Mouse (Mus musculus) intestine, embryonic 14.5 days (tissue): Measurements from ENCODE around the gene Stard8. TPM values are rescaled to one million over a fixed set of nuclear protein-coding genes. Genes with fewer than 3 reads are reported as not detected.

Experiments
- ATAC-seq: fragments of 200-750 bp; cut with Nextera tagmentation; replicated peaks from 2 replicates; pipeline ENCODE4 v1.8.0; 2017; ENCODE audit warnings: low read depth, moderate number of reproducible peaks, moderate TSS enrichment, moderate library complexity; ENCODE audit not compliant: low FRiP score, low TSS enrichment
- DNase-seq: peaks from one replicate; pipeline ENCODE4 v3.0.0-alpha.2; 2018; ENCODE audit warnings: low spot score
- H3K27ac ChIP-seq: fragments of 300-500 bp; sonication (generic); 2 replicates; pipeline ENCODE4 v1.5.1; 2014; ENCODE audit warnings: low read depth, mild to moderate bottlenecking, control low read depth
- H3K27me3 ChIP-seq: fragments of 300-500 bp; sonication (generic); replicated peaks from 2 replicates; pipeline ENCODE4 v1.6.1; 2014; ENCODE audit warnings: low read length, control low read depth; ENCODE audit not compliant: control insufficient read depth, insufficient read depth
- H3K36me3 ChIP-seq: fragments of 300-500 bp; sonication (generic); 2 replicates; pipeline ENCODE4 v1.6.1; 2014; ENCODE audit warnings: low read length, control low read depth; ENCODE audit not compliant: control insufficient read depth, insufficient read depth
- H3K4me1 ChIP-seq: fragments of 300-500 bp; sonication (generic); replicated peaks from 2 replicates; pipeline ENCODE4 v1.6.1; 2014; ENCODE audit warnings: low read length, control low read depth, mixed read lengths; ENCODE audit not compliant: control insufficient read depth, insufficient read depth
- H3K4me2 ChIP-seq: fragments of 300-500 bp; sonication (generic); 2 replicates; pipeline ENCODE4 v1.6.1; 2014; ENCODE audit warnings: low read length
- H3K4me3 ChIP-seq: fragments of 300-500 bp; sonication (generic); 2 replicates; pipeline ENCODE4 v1.5.1; 2014; ENCODE audit warnings: low read depth, low read length, control low read depth, mixed read lengths
- H3K9ac ChIP-seq: fragments of 300-500 bp; sonication (generic); 2 replicates; pipeline ENCODE4 v1.6.1; 2014; ENCODE audit warnings: mild to moderate bottlenecking, low read length
- H3K9me3 ChIP-seq: fragments of 300-500 bp; sonication (generic); 2 replicates; pipeline ENCODE4 v1.6.1; 2016; ENCODE audit warnings: low read length, control low read depth; ENCODE audit not compliant: control insufficient read depth
- WGBS: fragments of 180-500 bp; shearing (Covaris S2); extraction: QIAGEN DNeasy Blood & Tissue Kit; methylation state at CpG from one replicate; pipeline ENCODE4 v1.1.7; 2014; 5-methylcytosine and 5-hydroxymethylcytosine counted together
- polyA plus RNA-seq: library from polyadenylated mRNA; unstranded; fragments of >200 nt; fragmentation: Nextera tagmentation; extraction: Ambion mirVana; gene quantifications from 2 replicates; pipeline ENCODE4 v1.2.1, GENCODE M21; 2014

Gene Stard8
- polyA plus RNA-seq, 1 experiment from 2014 or later, result 6.6 TPM

DNA sequence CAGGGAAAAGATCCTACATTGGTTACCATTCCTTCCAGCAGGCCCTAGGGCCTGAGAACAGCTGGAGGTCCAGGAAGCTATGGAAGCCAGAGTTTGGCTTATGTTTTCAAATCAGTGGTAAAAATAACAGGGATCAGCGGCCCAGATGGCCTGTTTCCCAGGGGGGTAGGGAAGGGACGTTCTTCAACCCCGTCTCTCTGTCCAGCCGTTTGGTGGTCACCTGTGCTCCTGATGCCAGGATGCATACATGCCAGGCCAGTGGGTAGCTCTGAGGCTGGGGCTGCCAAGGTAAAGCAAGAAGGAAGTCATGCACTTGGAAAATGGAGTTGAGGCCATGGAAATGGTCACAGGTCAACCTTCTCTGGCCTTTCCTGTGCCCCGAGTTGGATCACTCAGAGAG lies 7.5 kb downstream of the Stard8 start:
- no peak overlapping the region for H3K27ac ChIP-seq
- H3K36me3 ChIP-seq, result no peaks in the 10 kb centered on the region
- H3K4me2 ChIP-seq, result no peak overlapping the region
- no peaks in the 10 kb centered on the region for H3K9me3 ChIP-seq
- no peak overlapping the region for H3K9ac ChIP-seq
- WGBS, result 84% methylated on average over 5 of the region's 5 CpGs
- ATAC-seq (no peak), DNase-seq (no peak)
- peaks cover 10% of the 10 kb centered on the region; the same call in 1 of the 2 replicates for H3K27me3 ChIP-seq
- H3K4me1 ChIP-seq, result no peaks in the 10 kb centered on the region
- H3K4me3 ChIP-seq, result no peak overlapping the region

DNA sequence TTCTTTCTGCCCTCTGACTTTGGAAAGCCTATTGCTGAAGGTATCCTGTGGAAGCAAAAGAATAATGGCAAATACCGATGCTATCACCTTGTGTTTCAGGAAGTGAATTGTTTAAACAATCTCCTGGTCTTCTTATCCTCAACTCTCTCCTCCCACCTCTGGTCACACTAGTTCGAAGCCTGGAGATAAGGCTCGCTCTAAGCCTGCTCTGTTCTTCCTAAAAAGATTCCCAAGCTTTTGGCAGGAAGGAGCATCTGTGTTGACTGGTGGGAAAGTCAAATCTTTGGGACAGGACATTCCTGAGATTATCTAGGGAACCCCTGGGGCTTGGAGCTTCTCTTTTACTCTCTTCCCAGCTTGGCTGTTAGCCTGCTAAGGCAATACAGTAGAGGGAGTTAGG lies 8.2 kb downstream of the Stard8 start:
- Histone ChIP-seq H3K4me1 (no peaks in the 10 kb centered on the region), H3K4me3 (no peak overlapping the region), H3K36me3 (no peaks in the 10 kb centered on the region), H3K27ac (no peak overlapping the region), H3K9me3 (no peaks in the 10 kb centered on the region), H3K27me3 (peaks cover 10% of the 10 kb centered on the region; the same call in 1 of the 2 replicates), H3K9ac (no peak overlapping the region), H3K4me2 (no peak overlapping the region)
- WGBS, result 59% methylated on average over 3 of the region's 3 CpGs
- DNase-seq (no peak), ATAC-seq (no peak)

DNA sequence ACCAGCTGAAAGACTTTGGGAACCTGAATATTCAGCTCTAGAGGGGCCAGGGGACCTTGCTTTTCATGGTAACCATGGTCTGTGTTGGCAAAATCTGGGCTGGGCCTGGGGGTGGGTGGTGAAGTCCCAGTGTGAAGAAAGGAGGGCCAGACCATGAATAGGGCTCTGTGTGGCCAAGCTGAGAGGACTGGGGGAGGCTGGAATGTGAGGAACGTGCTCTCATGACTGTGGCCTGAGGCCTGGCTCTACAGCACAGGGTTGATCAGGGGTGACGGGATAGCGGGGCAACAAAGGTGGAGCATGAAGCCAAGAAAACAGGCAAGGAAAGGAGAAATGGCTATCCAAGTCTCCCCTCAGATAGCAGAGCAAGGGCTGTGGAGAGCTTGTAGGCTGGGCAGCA lies 9.4 kb downstream of the Stard8 start:
- H3K4me1 ChIP-seq, result no peaks in the 10 kb centered on the region
- H3K9me3 ChIP-seq, result no peaks in the 10 kb centered on the region
- H3K36me3 ChIP-seq, result no peaks in the 10 kb centered on the region
- ATAC-seq, result no peak
- no peak overlapping the region for H3K9ac ChIP-seq
- WGBS, result 78% methylated on average over 3 of the region's 3 CpGs
- H3K4me2 ChIP-seq, result no peak overlapping the region
- DNase-seq, result no peak
- no peak overlapping the region for H3K27ac ChIP-seq
- H3K4me3 ChIP-seq, result no peak overlapping the region
- peaks cover 10% of the 10 kb centered on the region; the same call in 1 of the 2 replicates for H3K27me3 ChIP-seq

DNA sequence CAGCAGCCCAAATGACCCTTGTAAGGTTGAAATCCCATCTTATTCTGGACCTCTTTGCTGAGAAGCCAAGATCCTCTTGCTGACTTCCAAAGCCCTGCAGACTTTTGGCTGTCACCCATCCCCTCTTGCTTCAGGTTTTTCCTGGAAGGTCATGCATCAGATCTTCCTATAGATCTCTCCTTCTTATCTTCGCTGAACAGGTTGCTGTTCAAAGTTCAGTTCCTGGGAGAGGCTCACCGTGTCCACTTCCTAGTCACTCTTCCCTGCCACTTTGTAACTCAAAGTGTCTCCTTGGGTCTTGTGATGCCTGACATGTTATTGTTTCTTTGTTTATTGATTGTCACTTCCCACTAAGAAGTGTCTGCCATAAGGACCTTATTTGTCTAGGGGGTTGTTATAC lies 12.7 kb downstream of the Stard8 start:
- no peak overlapping the region for H3K9ac ChIP-seq
- no peaks in the 10 kb centered on the region for H3K4me1 ChIP-seq
- 66% methylated on average over 2 of the region's 2 CpGs for WGBS
- DNase-seq, result no peak
- no peak for ATAC-seq
- no peak overlapping the region for H3K4me2 ChIP-seq
- no peak overlapping the region for H3K27ac ChIP-seq
- H3K9me3 ChIP-seq, result no peaks in the 10 kb centered on the region
- H3K27me3 ChIP-seq, result peaks cover 5% of the 10 kb centered on the region; the same call in 1 of the 2 replicates
- no peak overlapping the region for H3K4me3 ChIP-seq
- no peaks in the 10 kb centered on the region for H3K36me3 ChIP-seq

DNA sequence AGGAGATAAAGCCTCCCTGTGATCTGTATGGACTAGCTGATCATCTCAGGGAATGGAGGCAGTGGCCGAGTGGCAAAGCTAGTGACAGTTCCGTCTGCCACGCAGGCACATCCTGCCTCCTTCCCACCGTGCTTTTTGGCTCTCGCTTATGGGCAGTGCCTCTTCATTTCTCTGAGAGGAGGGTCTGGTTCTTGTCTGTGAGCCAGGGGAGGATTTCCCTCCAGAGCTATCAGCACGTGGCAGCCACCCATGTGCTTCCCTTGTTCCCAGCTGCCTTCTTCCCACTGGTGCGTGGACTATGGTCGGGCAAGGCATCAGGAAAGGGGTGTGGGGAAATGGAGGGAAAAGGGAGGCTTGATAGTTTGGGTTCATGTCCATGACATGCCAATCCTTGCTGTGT lies 13.9 kb downstream of the Stard8 start:
- 58% methylated on average over 8 of the region's 8 CpGs for WGBS
- no peak for ATAC-seq
- Histone ChIP-seq H3K4me2 (no peak overlapping the region), H3K4me1 (no peaks in the 10 kb centered on the region), H3K9ac (no peak overlapping the region), H3K27ac (no peak overlapping the region), H3K36me3 (no peaks in the 10 kb centered on the region), H3K4me3 (no peak overlapping the region), H3K27me3 (0 out of 2 replicates have a peak, but pooled peaks cover under 1% of the 10 kb centered on the region), H3K9me3 (no peaks in the 10 kb centered on the region)
- DNase-seq, result no peak

DNA sequence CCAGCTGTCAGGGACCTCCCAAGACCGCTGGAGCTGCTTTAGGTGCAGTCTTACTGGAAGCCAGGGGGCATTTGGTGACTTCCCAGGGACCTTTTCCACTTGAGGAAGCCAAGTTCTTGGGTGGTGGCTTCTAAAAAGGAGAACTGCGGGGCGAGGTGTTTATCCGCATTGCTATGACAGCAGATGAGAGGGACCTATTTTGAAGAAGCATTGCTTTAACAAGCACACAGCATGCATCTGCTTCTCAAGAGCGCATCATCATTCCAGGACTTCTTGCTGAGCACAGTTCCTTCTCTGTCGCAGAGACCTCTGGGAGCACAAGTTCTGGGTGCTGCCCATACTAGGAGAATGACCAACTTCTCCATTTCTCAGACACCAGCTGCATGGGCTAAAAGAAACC lies 14.8 kb downstream of the Stard8 start:
- H3K4me1 ChIP-seq, result no peaks in the 10 kb centered on the region
- H3K9me3 ChIP-seq, result no peaks in the 10 kb centered on the region
- no peak overlapping the region for H3K27ac ChIP-seq
- 83% methylated on average over 6 of the region's 6 CpGs for WGBS
- H3K27me3 ChIP-seq, result no peaks in the 10 kb centered on the region
- ATAC-seq (no peak), DNase-seq (no peak)
- no peak overlapping the region for H3K4me2 ChIP-seq
- no peaks in the 10 kb centered on the region for H3K36me3 ChIP-seq
- no peak overlapping the region for H3K4me3 ChIP-seq
- no peak overlapping the region for H3K9ac ChIP-seq

DNA sequence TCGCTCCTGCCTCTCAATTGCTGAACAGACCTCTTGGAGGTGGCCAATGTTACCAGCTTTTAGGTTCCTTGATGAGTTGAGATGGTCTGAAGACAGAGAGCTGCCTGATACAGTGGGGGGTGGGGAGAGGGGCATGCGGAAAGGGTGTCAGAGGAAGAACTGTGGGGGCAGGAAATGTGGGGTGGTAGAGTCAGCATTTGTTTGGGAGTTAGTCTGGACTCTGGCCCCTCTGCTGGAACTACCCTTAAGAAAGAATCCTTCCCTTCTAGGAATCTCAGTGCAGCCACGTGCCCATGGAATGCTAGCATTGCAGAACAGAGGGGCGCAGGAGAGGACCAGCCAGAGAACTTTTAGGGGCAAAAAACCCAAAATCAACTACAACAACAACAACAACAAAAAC lies 16.3 kb downstream of the Stard8 start:
- Histone ChIP-seq H3K4me1 (no peaks in the 10 kb centered on the region), H3K36me3 (no peaks in the 10 kb centered on the region), H3K9ac (no peak overlapping the region), H3K27me3 (no peaks in the 10 kb centered on the region), H3K9me3 (no peaks in the 10 kb centered on the region), H3K4me2 (no peak overlapping the region), H3K27ac (no peak overlapping the region), H3K4me3 (no peak overlapping the region)
- DNase-seq (no peak), ATAC-seq (no peak)
- WGBS, result 71% methylated on average over 4 of the region's 4 CpGs

DNA sequence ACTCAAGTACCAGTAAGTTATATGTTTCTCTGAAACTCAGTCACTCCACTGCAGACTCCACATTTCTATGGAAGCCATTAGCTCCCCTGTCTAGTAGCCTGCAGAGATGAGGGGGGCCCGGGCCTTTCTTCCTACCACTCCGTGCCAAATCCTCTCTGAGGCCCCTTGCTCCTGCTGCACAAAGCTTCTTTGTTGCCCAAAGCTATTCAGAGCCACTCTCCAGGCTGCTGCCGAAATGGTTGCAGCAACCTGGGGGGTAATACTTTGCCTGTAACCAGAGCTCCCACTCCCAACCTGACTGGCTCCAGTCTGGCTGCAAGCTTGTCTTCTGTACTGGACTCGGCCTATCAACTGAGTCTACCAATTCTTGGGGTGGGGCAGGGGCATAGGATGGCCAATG lies 17.2 kb downstream of the Stard8 start:
- ATAC-seq (no peak), DNase-seq (no peak)
- 69% methylated on average over 4 of the region's 4 CpGs for WGBS

DNA sequence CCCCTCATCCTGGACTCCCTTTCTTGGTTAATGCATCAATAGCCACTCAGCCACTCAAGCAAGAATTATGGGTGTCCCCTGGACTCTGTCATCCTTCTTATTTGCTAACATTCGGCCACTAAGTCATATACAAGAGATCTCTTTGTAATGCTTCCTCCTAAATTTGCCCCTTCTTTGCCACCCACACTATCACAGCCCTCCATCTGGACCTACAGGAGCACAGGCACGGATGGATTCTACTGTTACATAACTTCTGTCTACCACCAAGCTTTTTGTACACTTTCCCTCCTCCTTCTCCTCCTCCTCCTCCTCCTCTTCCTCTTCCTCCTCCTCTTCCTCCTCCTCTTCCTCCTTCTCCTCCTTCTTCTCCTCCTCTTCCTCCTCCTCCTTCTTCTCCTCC lies 18.5 kb downstream of the Stard8 start:
- DNase-seq, result no peak
- ATAC-seq, result no peak
- Histone ChIP-seq H3K4me2 (no peak overlapping the region), H3K27ac (no peak overlapping the region), H3K4me1 (no peaks in the 10 kb centered on the region), H3K9ac (no peak overlapping the region), H3K27me3 (peaks cover under 1% of the 10 kb centered on the region; the same call in 1 of the 2 replicates), H3K9me3 (no peaks in the 10 kb centered on the region), H3K4me3 (no peak overlapping the region), H3K36me3 (no peaks in the 10 kb centered on the region)
- WGBS, result 60% methylated on average over 2 of the region's 2 CpGs

More for the DNA sequence above, 17.2 kb downstream of the Stard8 start:
- H3K36me3 ChIP-seq, result no peaks in the 10 kb centered on the region
- H3K9me3 ChIP-seq, result no peaks in the 10 kb centered on the region
- H3K27ac ChIP-seq, result no peak overlapping the region
- H3K4me3 ChIP-seq, result no peak overlapping the region
- H3K4me2 ChIP-seq, result no peak overlapping the region
- H3K4me1 ChIP-seq, result no peaks in the 10 kb centered on the region
- H3K9ac ChIP-seq, result no peak overlapping the region
- no peaks in the 10 kb centered on the region; the same call in 1 of the 2 replicates for H3K27me3 ChIP-seq
